Mouse (Mus musculus): Measurements from ENCODE around the gene Uaca.
"Not testable (repeated sequence)": the region's sequence is repeated elsewhere in the genome, so short reads cannot be mapped to it uniquely, and the experiment has no call there.

The Uaca gene

GRCm38 (mm10) chr9:60794841-60795351, 554 bp downstream of the Uaca start:
- DNase-seq (ENCODE audit: low spot score in 2 of 2) = no peak

DNA sequence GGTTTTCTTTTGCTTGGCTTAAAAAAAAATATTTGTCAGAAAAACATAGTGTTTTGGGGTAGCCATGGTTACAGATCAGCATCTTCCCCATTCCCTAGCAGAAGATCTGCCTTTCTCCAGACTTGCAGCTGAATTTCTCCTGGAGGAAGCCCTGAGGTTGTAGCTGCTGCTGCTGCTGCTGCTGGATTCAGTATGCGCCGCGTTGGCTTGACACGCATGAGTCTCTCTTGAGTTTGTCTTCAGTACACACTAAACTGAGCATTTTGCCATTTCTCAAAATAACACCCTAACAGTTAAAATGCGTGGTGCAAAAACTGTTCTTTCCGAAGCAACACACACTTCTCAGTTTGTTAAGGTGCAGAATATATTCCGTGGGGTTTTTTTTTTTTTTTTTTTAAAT, 1.7 kb downstream of the Uaca start:
- DNase-seq (ENCODE audit: low spot score in 2 of 2) = no peak

- DNase-seq (ENCODE audit: low spot score in 2 of 2) = no peak
These were observed 2.8 kb downstream of the Uaca start for GRCm38 (mm10) chr9:60797126-60797525.

DNA sequence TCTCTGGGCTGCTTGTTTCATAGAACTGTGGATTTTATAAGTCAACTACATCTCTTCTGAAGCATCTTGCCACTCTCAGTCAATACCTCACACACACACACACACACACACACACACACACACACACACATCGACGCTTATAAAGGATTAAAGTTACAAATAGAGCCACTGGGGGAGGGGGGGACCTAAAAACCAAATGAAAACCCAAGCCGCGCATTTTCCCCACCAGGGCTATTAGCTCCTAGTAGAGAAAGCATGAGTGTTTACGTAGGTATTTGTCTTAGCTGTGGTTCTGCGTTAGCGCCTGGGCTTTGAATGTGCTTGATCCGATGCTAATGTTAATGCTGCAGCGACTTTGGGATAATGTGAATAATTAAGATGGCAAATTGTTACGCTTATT, 4.7 kb downstream of the Uaca start:
- DNase-seq (ENCODE audit: low spot score in 2 of 2) = no peak

DNA sequence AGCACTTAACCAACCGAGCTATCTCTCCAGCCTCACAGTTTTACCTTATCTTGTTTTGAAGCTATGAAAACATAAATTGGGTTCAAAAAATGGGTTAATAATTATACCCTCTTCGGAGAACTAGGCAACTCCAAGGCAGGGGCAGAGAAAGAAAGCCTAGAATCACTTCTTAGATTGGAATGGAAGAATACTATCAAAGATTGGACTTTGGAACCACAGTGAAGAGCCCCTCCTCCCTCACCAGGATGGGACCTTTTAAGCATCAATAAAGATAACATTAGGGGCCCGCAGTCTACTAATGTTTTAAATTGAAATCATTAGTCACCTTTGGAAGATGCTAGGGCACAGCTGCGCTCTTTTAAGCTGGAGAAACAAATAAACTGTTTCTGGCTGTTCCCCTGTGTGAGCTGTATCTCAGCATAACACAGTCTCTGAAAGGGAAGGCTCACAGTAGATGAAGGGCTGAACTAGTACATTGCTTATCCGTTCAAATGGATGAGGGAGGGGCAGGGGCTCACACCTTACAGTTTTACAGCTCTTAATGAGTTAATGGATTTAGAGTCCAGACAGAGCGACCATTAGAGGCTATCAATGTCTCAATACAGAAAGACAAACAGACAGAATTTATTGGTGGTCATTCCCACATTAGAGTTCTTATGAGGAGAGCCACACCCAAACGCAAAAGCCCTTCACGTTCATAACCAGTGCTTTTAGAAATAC, 6.5 kb downstream of the Uaca start:
- DNase-seq (ENCODE audit: low spot score in 2 of 2) = no peak

- no peak for DNase-seq (ENCODE audit: low spot score in 2 of 2)
These were observed 7.4 kb downstream of the Uaca start for GRCm38 (mm10) chr9:60801746-60802145.

- no peak for DNase-seq (ENCODE audit: low spot score in 2 of 2)
These were observed 8.0 kb downstream of the Uaca start for GRCm38 (mm10) chr9:60802341-60802740.

DNA sequence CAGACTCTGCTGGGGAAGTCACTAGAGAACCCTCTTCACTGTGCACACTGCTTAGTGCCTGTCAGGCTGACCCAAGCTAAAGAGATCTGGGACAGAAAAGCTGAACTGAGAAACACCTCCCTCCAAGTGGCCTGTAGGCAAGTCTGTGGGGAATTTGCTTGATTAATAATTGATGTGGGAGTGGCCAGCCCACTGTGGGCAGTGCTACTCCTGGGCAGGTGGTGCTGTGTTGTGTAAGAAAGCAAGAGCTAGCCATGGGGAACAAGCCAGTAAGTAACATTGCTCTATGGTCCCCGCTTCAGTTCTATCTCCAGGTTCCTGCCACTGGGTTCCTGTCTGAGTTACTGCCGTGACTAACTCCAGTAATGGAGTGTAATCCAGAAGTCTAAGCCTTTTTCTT, 11.7 kb downstream of the Uaca start:
- DNase-seq (ENCODE audit: low spot score in 2 of 2) = no peak

DNA sequence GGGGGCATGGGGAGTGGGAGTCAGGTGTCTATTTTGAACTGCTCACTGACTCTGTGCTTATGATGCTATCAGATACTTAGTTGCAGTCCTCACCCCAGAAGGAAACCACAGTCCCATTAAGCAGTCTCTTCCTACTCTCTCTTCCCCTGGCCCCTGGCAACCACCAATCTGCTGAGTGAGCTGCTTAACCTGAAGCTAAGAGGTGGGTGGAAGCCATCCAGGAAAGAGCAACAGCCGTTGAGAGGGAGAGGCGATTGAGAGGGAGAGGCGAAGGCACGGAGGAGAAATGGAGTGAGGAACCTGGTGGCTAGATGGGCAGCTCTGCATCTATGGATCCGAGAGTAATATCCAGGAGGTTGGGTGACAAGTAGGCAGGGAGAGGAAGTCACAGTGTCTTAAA, 13.7 kb downstream of the Uaca start:
- DNase-seq (ENCODE audit: low spot score in 2 of 2) = no peak

GRCm38 (mm10) chr9:60813139-60813880, 19.0 kb downstream of the Uaca start:
- no peak for DNase-seq (ENCODE audit: low spot score in 2 of 2)

- no peak for DNase-seq (ENCODE audit: low spot score in 2 of 2)
These were observed 21.2 kb downstream of the Uaca start for GRCm38 (mm10) chr9:60815502-60815901.

DNA sequence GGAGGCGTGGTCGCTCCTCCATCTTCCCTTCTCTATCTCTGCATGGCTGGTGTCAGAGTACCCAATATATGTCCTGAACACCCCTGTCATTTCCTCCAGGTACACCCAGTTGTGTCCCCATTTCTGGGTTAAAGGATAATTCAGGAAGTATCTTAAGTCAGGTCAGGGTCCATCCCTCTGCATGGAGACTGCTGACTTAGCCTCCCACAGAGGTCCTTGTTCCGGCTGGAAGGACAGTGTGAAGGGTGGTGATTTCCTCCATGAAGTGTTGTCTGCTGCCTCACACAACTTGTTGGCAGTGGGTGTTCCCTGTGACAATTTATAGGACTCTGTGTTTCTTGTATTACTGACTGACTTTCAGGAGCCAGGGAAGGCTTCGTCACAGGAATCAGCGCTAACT, 23.2 kb downstream of the Uaca start:
- no peak for DNase-seq (ENCODE audit: low spot score in 2 of 2)

DNA sequence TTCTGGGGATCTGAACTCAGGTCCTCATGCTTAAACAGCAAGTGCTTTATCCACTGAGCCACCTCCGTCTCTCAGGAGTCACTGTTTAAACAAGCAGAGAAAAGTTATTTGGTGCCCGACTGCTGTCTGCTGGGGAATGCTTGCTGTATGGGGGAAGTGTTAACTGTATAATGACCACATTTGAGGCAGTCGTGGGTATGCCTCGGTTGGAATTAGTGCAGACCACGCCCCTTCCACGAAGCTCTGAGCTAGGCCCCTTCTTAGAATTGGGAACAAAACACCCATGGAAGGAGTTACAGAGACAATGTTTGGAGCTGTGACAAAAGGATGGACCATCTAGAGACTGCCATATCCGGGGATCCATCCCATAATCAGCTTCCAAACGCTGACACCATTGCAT, 24.2 kb downstream of the Uaca start:
- not testable (repeated sequence) for DNase-seq (ENCODE audit: low spot score in 2 of 2)

- no peak for DNase-seq (ENCODE audit: low spot score in 2 of 2)
These were observed 25.0 kb downstream of the Uaca start for GRCm38 (mm10) chr9:60819340-60819739.

DNA sequence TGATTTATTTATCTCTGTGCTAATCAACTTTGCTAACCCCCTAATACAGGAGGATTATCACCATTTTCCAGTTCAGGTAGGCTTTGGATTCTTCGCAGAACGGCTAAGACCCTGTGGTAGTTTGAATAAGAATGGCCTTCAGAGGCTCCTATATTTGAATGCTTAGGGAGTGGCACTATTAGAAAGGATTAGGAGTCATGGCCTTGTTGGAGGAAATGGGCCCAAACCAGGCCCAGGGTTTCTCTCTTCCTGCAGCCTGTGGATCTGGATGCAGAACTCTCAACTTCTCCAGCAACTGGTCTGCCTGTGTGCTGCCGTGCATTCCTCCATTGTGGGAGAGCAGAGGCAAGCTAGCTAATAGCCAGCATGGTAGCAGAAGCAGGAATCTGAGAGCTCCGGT, 27.2 kb downstream of the Uaca start:
- no peak for DNase-seq (ENCODE audit: low spot score in 2 of 2)

DNA sequence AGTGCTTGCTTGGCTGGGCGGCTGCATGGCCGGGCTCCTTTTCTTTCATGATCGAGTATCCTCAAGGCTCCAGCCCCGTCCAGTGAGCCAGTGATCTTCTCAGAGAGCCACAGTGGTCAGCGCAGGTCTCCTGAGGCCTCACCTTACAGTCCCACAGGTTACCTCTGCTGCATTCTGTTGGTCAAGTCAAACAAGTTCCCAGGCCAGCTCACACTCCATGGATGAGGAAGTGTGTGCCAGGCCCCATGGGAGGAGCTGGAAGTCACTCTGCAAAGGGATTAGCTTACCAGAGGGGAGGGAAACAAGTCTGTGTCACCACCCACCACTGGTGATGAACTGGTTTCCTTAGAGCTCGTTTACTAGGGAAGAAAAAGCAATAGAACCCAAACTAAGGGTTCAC, 28.3 kb downstream of the Uaca start:
- DNase-seq (ENCODE audit: low spot score in 2 of 2) = no peak

DNA sequence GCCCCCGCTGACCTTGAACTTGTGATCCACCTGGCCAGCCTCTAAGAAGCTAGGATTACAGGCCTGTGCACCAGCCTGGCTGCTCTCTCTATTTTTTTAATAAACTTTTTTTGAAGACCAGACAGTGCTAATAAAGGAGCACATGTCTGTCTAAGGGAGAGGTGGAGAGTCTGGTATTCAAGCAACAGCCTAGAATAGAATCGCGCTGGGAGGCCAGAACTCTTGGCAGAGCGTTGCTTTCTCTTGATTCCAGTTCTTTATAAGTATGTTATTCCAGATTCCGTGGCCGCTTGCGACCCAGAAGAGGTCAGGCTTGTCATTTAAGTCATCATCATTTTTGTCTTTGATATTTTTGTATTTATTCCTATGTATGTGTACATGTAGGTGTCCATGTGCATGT, 31.2 kb downstream of the Uaca start:
- DNase-seq (ENCODE audit: low spot score in 2 of 2) = no peak

DNA sequence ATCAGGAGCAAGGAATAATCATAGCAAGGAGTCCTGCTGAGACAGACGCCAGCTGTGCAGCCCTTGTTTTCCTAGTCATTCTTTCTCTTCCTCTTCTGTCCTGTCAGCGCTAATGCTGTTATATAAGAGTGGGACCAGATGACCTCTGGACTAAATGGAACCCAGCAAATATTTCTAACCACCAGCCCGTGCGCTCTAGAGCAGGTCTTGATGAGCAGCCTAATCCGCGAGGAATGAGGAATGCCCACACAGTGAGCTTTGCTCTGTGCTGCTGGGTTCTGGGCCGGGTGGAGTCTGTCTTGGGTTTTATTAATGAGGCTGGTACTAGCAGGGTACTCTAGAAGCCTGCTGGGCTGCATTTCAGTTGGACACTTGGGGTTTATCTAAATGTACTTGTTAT, 32.4 kb downstream of the Uaca start:
- DNase-seq (ENCODE audit: low spot score in 2 of 2) = no peak

DNA sequence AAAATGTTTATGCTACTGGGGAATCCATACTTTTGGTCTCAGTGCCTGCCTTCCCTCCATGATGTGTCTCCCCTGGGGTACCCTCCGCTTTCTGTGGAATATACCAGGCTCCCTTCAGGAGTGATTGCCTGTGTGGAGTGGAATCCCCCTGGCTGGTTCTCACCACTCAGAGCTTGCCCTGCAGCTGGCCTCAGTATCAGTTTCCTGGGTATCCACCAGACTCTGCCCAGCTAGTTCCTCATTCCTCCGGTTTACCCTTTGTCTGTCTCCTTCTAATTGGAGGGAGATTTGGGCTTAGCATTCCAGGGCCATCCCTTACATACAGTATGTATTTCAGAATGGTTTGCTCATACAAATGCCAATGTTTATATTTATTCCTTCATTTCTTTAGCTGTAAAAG, 33.9 kb downstream of the Uaca start:
- no peak for DNase-seq (ENCODE audit: low spot score in 2 of 2)

DNA sequence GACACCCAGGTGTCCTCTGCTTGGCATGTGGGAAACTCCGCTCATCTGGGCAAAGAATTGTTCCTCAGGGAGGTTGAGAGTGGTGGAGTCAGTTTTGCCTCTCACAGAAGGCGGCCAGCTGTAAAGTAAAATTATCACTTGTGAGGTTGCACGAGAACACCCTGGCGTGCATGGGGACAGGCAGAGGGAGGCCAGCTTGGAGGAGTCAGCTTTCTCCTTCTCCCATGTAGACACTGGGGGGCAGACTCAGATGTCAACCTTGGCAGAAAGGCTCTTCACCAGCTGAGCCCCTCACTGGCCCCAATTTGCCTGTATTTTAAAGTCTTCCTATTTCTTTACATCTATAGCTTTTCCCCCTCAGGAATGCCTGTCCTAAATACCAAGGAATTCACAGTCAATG, 35.3 kb downstream of the Uaca start:
- no peak for DNase-seq (ENCODE audit: low spot score in 2 of 2)

- DNase-seq (ENCODE audit: low spot score in 2 of 2) = no peak
These were observed 35.7 kb downstream of the Uaca start for GRCm38 (mm10) chr9:60830079-60830478.

DNA sequence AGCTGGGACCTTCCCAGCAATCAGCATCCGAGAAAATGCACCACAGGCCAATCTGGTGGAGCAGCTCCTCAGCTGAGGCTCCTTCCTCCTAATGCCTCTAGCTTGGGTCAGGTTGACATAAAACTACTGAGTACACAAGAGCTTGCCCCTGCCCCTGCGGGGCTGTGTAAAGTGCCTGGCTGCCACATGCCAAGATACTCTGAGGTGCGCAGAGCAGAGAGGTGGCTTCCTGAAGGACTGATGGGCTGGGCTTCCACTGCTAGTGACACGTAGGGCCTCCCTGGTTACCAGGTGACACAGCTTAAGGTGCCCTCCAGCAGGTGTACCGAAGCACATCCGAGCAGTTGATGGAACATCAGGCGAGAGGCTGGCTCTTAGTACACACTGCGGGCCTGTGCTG, 37.9 kb downstream of the Uaca start:
- no peak for DNase-seq (ENCODE audit: low spot score in 2 of 2)

DNA sequence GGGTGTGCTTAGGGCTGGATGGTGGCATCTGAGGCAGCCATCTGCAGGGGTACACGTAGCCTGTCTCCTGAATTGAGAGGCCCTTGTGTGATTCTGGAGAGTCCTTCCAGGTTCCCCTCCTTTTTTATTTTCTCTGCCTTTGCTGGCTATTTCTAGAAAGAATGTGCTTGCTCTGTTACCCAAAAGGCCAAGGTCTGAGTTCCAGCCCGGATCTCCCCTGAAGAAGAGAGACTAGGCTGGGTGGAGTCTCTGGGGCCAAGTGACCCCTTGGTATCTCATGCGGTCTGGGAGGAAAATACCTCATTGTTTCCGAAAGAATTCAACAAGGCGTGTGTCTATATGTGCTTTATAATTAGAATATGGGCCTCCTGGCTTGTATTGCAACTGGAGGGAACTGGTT, 41.8 kb downstream of the Uaca start:
- DNase-seq (ENCODE audit: low spot score in 2 of 2) = no peak
